Mouse (Mus musculus) frontal cortex, adult (tissue): Measurements from ENCODE around the gene Tas2r143.
A peak's percentile ranks its signal among the peaks of the same experiment; 100 is the strongest.

Source experiments
- ATAC-seq: cut with Nextera tagmentation; 2 replicates; pipeline ENCODE4 v1.9.2; 2017; ENCODE audit warnings: mild to moderate bottlenecking, moderate library complexity, mixed read lengths; ENCODE audit not compliant: low TSS enrichment

Gene Tas2r143

GRCm38 (mm10) chr6:42399938-42400337, at the start of gene Tas2r143:
Tas2r143 (plus strand) TSS chr6:42400238.
- no peak for ATAC-seq

DNA sequence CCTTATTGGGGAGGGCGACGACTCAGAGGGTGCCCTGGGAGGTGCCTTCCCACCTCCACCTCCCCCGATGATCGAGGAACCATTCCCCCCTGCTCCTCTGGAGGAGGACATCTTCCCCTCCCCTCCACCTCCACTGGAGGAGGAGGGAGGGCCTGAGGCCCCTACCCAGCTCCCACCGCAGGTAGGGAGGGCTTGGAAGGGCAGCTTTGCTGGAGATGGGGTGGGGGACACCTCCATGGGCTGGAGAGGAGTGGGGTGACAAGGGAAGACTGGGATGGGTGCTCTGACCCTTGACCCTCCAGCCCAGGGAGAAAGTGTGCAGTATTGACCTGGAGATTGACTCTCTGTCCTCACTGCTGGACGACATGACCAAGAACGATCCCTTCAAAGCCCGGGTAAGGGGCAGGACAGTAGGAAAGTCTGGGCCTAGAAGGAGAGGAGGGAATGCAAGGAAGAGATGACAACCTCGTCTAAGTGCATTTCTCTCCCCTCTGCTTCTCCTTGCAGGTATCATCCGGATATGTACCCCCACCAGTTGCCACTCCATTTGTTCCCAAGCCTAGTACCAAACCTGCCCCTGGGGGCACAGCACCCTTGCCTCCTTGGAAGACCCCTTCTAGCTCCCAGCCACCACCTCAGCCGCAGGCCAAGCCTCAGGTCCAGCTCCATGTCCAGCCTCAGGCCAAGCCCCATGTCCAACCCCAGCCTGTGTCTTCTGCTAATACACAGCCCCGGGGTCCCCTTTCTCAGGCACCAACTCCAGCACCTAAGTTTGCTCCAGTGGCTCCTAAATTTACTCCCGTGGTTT, 48.9 kb upstream of the Tas2r143 start:
- no peak for ATAC-seq

- no peak for ATAC-seq
These were observed 48.1 kb upstream of the Tas2r143 start for GRCm38 (mm10) chr6:42351776-42352485.

- ATAC-seq, result no peak
These were observed 47.6 kb upstream of the Tas2r143 start for GRCm38 (mm10) chr6:42352486-42352846.

DNA sequence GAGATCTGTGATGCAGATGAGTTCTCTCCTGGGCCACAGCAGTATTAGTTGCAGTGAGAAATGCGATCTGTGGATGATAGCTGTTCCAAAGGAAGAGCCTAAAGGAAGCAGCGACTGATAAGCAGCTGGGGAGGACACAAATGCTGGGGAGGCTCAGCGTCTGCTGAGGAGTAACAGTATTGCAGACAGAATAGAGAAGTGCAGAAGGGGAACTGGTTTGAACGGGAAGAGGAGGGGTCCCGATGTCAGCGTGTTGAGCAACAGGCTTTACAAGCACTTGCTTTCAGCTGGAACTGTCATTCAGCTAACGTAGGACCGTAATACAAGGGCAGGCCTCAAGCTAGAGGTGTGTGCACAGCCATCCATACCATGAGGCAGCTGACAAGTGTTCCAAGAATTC, 46.9 kb upstream of the Tas2r143 start:
- no peak for ATAC-seq

- ATAC-seq, result peak; percentile 14
These were observed 45.7 kb upstream of the Tas2r143 start for GRCm38 (mm10) chr6:42354076-42355019.

- no peak for ATAC-seq
These were observed 44.7 kb upstream of the Tas2r143 start for GRCm38 (mm10) chr6:42355366-42355765.

- ATAC-seq, result no peak
These were observed 44.0 kb upstream of the Tas2r143 start for GRCm38 (mm10) chr6:42355794-42356600.

- no peak for ATAC-seq
These were observed 43.1 kb upstream of the Tas2r143 start for GRCm38 (mm10) chr6:42356913-42357312.

- ATAC-seq, result no peak
These were observed 42.1 kb upstream of the Tas2r143 start for GRCm38 (mm10) chr6:42357901-42358300.

- no peak for ATAC-seq
These were observed 41.1 kb upstream of the Tas2r143 start for GRCm38 (mm10) chr6:42358901-42359300.

DNA sequence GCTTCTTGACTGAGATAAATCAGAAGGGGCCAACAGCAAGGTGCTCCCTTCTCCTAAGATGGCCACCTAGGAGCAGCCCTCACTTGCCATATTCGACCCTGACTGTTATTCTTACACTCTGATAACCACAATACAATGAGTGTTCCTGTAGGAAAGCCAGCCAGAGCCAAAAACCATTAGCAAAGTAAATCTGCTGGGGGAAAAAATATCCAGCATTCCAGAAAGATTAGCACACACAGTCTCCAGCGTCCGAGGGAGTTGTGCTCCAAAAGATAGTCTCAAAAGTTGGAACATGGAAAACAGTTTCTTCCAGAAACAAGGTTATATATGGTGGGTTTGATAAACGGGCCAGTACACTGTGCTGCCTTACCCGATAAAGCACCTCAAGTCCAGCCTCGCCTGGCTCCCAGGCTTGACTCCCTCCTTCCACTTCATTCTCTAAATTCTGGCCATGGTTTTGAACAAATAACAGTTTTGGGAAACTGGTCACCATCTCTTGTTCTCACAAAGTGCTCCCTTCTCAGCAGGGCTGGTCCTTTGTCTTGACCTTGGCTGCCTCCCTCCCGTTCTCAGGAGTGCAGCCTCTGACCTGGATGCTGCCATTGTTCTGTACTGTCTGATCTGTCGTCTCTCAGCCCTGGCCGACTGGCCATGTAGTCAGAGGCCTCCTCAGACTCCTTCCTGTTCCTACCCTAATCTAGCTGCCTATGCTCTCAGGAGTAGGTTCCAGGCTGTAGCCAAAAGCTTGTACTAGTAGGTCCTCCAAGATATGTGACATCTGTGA, 40.5 kb upstream of the Tas2r143 start:
- no peak for ATAC-seq

DNA sequence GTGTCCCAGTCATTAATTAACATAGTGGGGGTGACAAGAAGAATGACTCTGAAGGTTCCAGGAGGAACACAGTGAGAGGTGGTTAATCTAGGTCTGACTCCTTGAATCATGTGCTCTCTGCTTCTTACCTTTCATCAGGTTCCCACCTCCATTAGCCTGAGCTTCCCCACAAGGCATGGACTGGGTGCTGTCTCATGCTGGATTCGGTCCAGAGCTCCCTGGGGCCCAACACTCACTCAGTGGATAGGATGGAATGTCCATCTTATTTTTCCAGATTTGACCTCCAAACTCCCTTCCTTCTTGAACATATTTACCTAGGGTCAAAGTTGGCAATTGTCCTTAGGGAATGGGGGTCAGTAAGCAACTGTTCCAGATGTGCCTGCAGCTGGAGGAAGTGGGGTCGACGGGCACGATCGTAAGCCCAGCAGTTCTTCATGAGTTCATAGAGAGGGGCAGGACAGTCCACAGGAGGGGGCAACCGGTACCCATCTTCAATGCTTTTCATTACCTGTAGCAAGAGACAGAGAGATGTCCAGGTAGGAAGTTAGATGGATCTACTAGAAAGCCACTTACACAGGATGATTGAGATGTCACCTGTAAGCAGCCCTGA, 39.7 kb upstream of the Tas2r143 start:
- ATAC-seq, result no peak

- ATAC-seq, result no peak
These were observed 38.8 kb upstream of the Tas2r143 start for GRCm38 (mm10) chr6:42361041-42361895.

DNA sequence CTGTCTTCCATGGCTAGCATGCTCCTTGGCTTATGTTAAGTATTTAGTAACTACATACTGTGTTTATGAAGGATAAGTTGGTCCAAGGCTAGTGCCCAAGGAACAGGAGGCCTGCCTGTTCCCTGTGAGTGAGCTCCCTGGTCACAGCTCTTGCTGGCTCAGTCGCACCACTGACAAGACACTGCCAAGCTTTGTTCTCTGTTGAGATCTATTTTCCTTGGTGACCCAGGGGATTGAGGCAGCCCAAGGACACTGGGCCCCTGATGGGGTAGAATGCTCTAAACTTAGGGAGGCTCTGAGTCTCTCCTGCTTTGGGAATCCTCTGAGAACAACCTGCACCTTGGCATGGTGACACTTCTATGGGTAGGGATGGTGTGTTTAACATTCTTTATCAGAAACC, 38.0 kb upstream of the Tas2r143 start:
- ATAC-seq, result 0 out of 2 replicates have a peak, but pooled peaks have one; percentile 11

- ATAC-seq, result no peak
These were observed 37.5 kb upstream of the Tas2r143 start for GRCm38 (mm10) chr6:42362497-42362896.

GRCm38 (mm10) chr6:42362974-42363373, 37.1 kb upstream of the Tas2r143 start:
- no peak for ATAC-seq

DNA sequence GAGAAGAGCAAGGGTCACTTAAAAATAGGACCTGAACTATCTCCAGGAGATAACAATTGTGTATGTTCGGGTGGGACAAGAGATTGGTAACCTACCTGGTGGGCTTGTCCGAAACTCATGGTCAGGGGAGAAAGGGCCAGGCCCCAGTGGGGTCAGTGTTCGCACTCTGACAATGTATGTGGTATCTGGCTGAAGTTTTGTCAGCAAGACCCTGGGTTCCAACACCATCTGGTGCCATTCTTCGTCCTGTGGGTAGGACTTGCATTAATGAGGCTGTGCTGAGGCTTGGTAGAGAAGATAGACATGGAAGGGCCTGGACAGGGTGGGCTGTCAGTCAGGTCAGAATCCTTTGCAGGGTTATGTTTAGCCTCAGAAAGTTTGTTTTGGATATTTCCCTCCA, 36.0 kb upstream of the Tas2r143 start:
- ATAC-seq, result no peak

GRCm38 (mm10) chr6:42364607-42365006, 35.4 kb upstream of the Tas2r143 start:
- ATAC-seq, result no peak
